Mouse (Mus musculus) ovary, postnatal 14 days (tissue): ENCODE data around the gene Gpr6.

Source experiments
- DNase-seq: peaks from one replicate; pipeline ENCODE4 v3.0.0; 2022; ENCODE audit warnings: low spot score

Gene Gpr6

GRCm38 (mm10) chr10:41072116-41072515 is at the start of gene Gpr6:
Gene Gpr6 (minus strand): TSS chr10:41072285.
- DNase-seq, result no peak

- no peak for DNase-seq
Observed at GRCm38 (mm10) chr10:41100060-41100459, 28.0 kb upstream of the Gpr6 start.

- DNase-seq, result no peak
Observed at GRCm38 (mm10) chr10:41098137-41098536, 26.1 kb upstream of the Gpr6 start.

- peak; percentile 1 for DNase-seq
Observed at GRCm38 (mm10) chr10:41088852-41089251, 16.8 kb upstream of the Gpr6 start.

GRCm38 (mm10) chr10:41071696-41072095 is 389 bp downstream of the Gpr6 start:
- DNase-seq, result peak; percentile 41

- DNase-seq, result no peak
Observed at GRCm38 (mm10) chr10:41070693-41071651, 1.1 kb downstream of the Gpr6 start.

- DNase-seq, result no peak
Observed at GRCm38 (mm10) chr10:41060250-41060831, 11.7 kb downstream of the Gpr6 start.

GRCm38 (mm10) chr10:41055581-41055980 is 16.5 kb downstream of the Gpr6 start:
- DNase-seq, result no peak

- DNase-seq, result no peak
Observed at GRCm38 (mm10) chr10:41054005-41054404, 18.1 kb downstream of the Gpr6 start.

GRCm38 (mm10) chr10:41042272-41042671 is 29.8 kb downstream of the Gpr6 start:
- no peak for DNase-seq

- no peak for DNase-seq
Observed at GRCm38 (mm10) chr10:41041478-41041877, 30.6 kb downstream of the Gpr6 start.

GRCm38 (mm10) chr10:41040530-41041085 is 31.5 kb downstream of the Gpr6 start:
- DNase-seq, result no peak

- no peak for DNase-seq
Observed at GRCm38 (mm10) chr10:41038476-41038875, 33.6 kb downstream of the Gpr6 start.

GRCm38 (mm10) chr10:41037722-41038121 is 34.4 kb downstream of the Gpr6 start:
- DNase-seq, result peak; percentile 3

- DNase-seq, result no peak
Observed at GRCm38 (mm10) chr10:41032811-41033210, 39.3 kb downstream of the Gpr6 start.

- no peak for DNase-seq
Observed at GRCm38 (mm10) chr10:41024860-41025259, 47.2 kb downstream of the Gpr6 start.

- DNase-seq, result no peak
Observed at GRCm38 (mm10) chr10:41024406-41024805, 47.7 kb downstream of the Gpr6 start.

- DNase-seq, result no peak
Observed at GRCm38 (mm10) chr10:41022226-41022625, 49.9 kb downstream of the Gpr6 start.
